Mouse (Mus musculus): ENCODE results near the gene Grip1. TPM values are rescaled to one million over a fixed set of nuclear protein-coding genes. Genes with fewer than 3 reads are reported as not detected.
A peak's percentile ranks its signal among the peaks of the same experiment; 100 is the strongest.
"Not testable (repeated sequence)": the region's sequence is repeated elsewhere in the genome, so short reads cannot be mapped to it uniquely, and the experiment has no call there.

Grip1 gene
- polyA plus RNA-seq, 1 experiment from 2014 or later = 9.8 TPM

- H3K36me3 ChIP-seq (ENCODE audit: control insufficient read depth, insufficient read depth, low read length) = peaks cover 6% of the 10 kb centered on the region; the same call in 1 of the 2 replicates
These were observed 641.5 kb downstream of the Grip1 start for GRCm38 (mm10) chr10:120095136-120095535.

DNA sequence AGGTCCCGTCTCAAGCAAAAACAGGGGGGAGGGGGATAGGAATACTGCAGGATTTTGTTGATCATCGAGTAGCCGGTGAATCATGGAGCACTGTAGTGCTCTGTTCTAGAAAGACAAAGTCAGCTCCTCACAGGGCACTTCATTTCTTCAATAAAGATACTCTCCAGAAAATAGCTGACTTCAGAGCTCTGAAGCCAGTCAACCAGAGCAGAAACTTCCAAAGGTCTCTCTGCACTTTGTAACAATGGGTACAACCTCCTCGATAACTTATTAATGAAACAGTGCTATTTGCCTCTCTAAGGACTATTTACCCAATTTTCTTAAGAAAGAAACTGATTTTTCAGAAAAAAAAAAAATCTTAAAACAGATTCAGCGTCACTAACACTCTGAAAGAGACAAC lies 642.1 kb downstream of the Grip1 start:
- Histone ChIP-seq H3K9ac (ENCODE audit: low read length) (no peak overlapping the region), H3K36me3 (ENCODE audit: control insufficient read depth, insufficient read depth, low read length) (peaks cover 6% of the 10 kb centered on the region; the same call in 1 of the 2 replicates), H3K4me1 (replicated peaks; ENCODE audit: control insufficient read depth, insufficient read depth, low read length) (no peaks in the 10 kb centered on the region), H3K4me3 (ENCODE audit: low read depth, low read length) (no peak overlapping the region), H3K9me3 (ENCODE audit: control insufficient read depth, low read length) (no peaks in the 10 kb centered on the region), H3K4me2 (ENCODE audit: low read depth, low read length, severe bottlenecking) (no peak overlapping the region), H3K27me3 (ENCODE audit: control insufficient read depth, insufficient read depth, low read length) (no peaks in the 10 kb centered on the region), H3K27ac (ENCODE audit: low read depth, low read length) (no peak overlapping the region)
- no peak for ATAC-seq (replicated peaks; ENCODE audit: low FRiP score)
- over 99% methylated on average over 5 of the region's 5 CpGs for WGBS
- DNase-seq (ENCODE audit: low spot score) = no peak

More at GRCm38 (mm10) chr10:120095136-120095535, 641.5 kb downstream of the Grip1 start:
- Histone ChIP-seq H3K9me3 (ENCODE audit: control insufficient read depth, low read length) (no peaks in the 10 kb centered on the region), H3K4me2 (ENCODE audit: low read depth, low read length, severe bottlenecking) (no peak overlapping the region), H3K9ac (ENCODE audit: low read length) (no peak overlapping the region), H3K4me3 (ENCODE audit: low read depth, low read length) (no peak overlapping the region), H3K4me1 (replicated peaks; ENCODE audit: control insufficient read depth, insufficient read depth, low read length) (no peaks in the 10 kb centered on the region), H3K27me3 (ENCODE audit: control insufficient read depth, insufficient read depth, low read length) (no peaks in the 10 kb centered on the region), H3K27ac (ENCODE audit: low read depth, low read length) (no peak overlapping the region)
- 91% methylated on average over 9 of the region's 9 CpGs for WGBS
- no peak for DNase-seq (ENCODE audit: low spot score)
- ATAC-seq (replicated peaks; ENCODE audit: low FRiP score) = no peak

- Histone ChIP-seq H3K27ac (ENCODE audit: low read depth, low read length) (no peak overlapping the region), H3K4me2 (ENCODE audit: low read depth, low read length, severe bottlenecking) (no peak overlapping the region), H3K9me3 (ENCODE audit: control insufficient read depth, low read length) (no peaks in the 10 kb centered on the region), H3K9ac (ENCODE audit: low read length) (no peak overlapping the region), H3K27me3 (ENCODE audit: control insufficient read depth, insufficient read depth, low read length) (no peaks in the 10 kb centered on the region), H3K36me3 (ENCODE audit: control insufficient read depth, insufficient read depth, low read length) (peaks cover 6% of the 10 kb centered on the region; the same call in 1 of the 2 replicates), H3K4me1 (replicated peaks; ENCODE audit: control insufficient read depth, insufficient read depth, low read length) (no peaks in the 10 kb centered on the region), H3K4me3 (ENCODE audit: low read depth, low read length) (no peak overlapping the region)
- DNase-seq (ENCODE audit: low spot score) (no peak), ATAC-seq (replicated peaks; ENCODE audit: low FRiP score) (no peak)
- 90% methylated on average over 5 of the region's 5 CpGs for WGBS
These were observed 643.9 kb downstream of the Grip1 start for GRCm38 (mm10) chr10:120097564-120097963.

DNA sequence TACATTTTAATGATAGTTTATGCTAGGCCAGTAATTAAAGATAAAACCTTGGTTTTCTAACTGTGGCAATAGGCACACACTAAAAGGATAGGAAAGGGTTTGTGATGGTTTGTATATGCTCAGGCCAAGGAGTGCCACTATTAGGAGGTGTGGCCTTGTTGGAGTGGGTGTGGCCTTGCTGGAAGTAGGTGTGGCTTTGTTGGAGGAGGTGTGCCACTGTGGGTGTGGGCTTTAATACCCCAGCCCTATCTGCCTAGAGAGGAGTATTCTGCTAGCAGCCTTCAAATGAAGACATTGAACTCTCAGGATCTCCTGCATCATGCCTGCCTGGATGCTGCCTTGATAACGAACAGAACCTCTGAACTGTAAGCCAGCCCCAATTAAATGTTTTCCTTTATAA lies 647.2 kb downstream of the Grip1 start:
- no peaks in the 10 kb centered on the region; the same call in 1 of the 2 replicates for H3K36me3 ChIP-seq (ENCODE audit: control insufficient read depth, insufficient read depth, low read length)
- DNase-seq (ENCODE audit: low spot score) = no peak
- 94% methylated on average over 1 of the region's 1 CpGs for WGBS
- no peaks in the 10 kb centered on the region for H3K4me1 ChIP-seq (replicated peaks; ENCODE audit: control insufficient read depth, insufficient read depth, low read length)
- H3K9me3 ChIP-seq (ENCODE audit: control insufficient read depth, low read length) = no peaks in the 10 kb centered on the region
- H3K4me3 ChIP-seq (ENCODE audit: low read depth, low read length) = no peak overlapping the region
- no peak for ATAC-seq (replicated peaks; ENCODE audit: low FRiP score)
- no peak overlapping the region for H3K9ac ChIP-seq (ENCODE audit: low read length)
- no peak overlapping the region for H3K27ac ChIP-seq (ENCODE audit: low read depth, low read length)
- no peaks in the 10 kb centered on the region for H3K27me3 ChIP-seq (ENCODE audit: control insufficient read depth, insufficient read depth, low read length)
- H3K4me2 ChIP-seq (ENCODE audit: low read depth, low read length, severe bottlenecking) = no peak overlapping the region

DNA sequence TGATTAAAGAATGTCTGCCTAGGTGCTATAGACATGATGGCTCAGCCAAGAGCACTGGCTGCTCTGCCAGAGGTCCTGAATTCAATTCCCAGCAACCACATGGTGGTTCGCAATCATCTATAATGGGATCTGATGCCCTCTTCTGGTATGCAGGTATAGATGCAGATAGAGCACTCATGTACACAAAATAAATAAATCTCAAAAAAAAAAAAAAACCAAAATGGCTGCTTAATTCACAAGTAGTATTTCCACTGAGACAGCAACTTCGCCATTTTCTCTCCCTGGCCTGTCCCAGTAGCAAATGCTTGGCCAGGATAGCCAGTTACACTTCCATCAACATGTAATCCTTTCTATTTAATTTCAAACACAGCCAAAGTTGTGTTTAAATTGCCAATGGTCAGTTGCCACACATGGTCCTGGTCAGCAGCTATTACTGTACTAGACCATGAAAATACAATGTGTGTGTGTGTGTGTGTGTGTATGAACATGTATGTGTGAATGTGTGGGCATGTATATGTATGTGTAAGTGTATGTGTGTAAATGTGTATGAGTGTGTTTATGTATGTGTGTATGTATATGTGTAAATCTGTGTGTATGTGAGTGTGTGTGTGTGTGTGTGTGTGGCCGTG lies 658.2 kb downstream of the Grip1 start:
- no peaks in the 10 kb centered on the region for H3K36me3 ChIP-seq (ENCODE audit: control insufficient read depth, insufficient read depth, low read length)
- H3K4me1 ChIP-seq (replicated peaks; ENCODE audit: control insufficient read depth, insufficient read depth, low read length) = no peaks in the 10 kb centered on the region
- H3K9me3 ChIP-seq (ENCODE audit: control insufficient read depth, low read length) = no peaks in the 10 kb centered on the region
- no peak overlapping the region; the same call in 1 of the 2 replicates for H3K9ac ChIP-seq (ENCODE audit: low read length)
- H3K27ac ChIP-seq (ENCODE audit: low read depth, low read length) = no peak overlapping the region
- no peak for DNase-seq (ENCODE audit: low spot score)
- H3K27me3 ChIP-seq (ENCODE audit: control insufficient read depth, insufficient read depth, low read length) = no peaks in the 10 kb centered on the region
- H3K4me3 ChIP-seq (ENCODE audit: low read depth, low read length) = peak overlapping the region; percentile 67
- WGBS = 81% methylated on average over 3 of the region's 3 CpGs
- ATAC-seq (replicated peaks; ENCODE audit: low FRiP score) = 0 out of 2 replicates have a peak, but pooled peaks have one; percentile 5
- H3K4me2 ChIP-seq (ENCODE audit: low read depth, low read length, severe bottlenecking) = peak overlapping the region; percentile 72

DNA sequence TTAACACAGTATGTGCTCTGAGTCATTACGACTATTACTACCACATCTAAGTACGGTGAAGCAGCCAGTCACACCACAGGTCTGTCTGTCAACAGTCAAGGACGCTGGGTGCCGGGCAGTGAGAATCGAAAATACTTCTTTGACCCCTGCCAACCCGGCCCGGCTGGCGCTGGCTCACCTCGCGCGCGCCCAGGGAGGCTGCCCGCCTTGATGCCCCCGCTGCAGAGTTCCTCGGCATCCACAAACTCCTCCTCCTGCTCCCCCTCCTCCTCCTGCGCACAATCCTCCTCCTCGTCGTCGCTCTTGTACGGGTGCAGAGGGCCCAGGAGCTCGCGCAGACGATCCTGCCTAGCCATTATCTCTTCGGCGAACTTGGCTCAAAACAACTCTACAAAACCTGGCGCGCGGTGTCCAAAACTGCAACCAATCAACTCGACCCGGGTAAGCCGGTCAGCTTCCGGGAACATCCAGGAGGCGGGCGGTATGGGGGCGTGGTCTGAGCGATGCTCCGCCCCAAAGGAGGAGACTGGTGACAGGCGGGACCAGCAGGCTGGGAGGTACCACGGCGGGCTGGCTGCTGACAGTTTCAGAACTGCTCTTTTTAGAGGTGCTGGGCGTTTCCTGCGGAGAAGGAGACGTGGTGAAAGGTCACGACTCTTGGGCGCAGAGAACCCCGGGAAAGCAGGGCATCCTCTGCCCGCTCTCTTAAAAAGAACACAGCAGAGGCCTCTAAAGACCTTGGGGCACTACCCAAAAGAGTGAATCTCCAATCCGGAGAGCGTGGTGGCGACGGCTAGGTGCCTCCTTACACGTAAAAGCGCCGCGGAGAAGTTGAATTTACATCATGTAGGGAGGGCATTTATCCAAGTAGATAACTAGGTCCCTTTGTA lies 659.1 kb downstream of the Grip1 start, which contains the start of gene Helb:
TSS of gene Helb (minus strand) at position 481 of the 890 bp plus-strand sequence.
- H3K27me3 ChIP-seq (ENCODE audit: control insufficient read depth, insufficient read depth, low read length) = no peaks in the 10 kb centered on the region
- H3K9ac ChIP-seq (ENCODE audit: low read length) = peak within 1 kb of the TSS; percentile 66
- H3K27ac ChIP-seq (ENCODE audit: low read depth, low read length) = peak within 1 kb of the TSS; percentile 66
- DNase-seq (ENCODE audit: low spot score) = peak; percentile 98
- ATAC-seq (replicated peaks; ENCODE audit: low FRiP score) = peak; percentile 99
- peak within 1 kb of the TSS; percentile 67 for H3K4me3 ChIP-seq (ENCODE audit: low read depth, low read length)
- peak within 1 kb of the TSS; percentile 72 for H3K4me2 ChIP-seq (ENCODE audit: low read depth, low read length, severe bottlenecking)
- no peaks in the 10 kb centered on the region for H3K36me3 ChIP-seq (ENCODE audit: control insufficient read depth, insufficient read depth, low read length)
- H3K4me1 ChIP-seq (replicated peaks; ENCODE audit: control insufficient read depth, insufficient read depth, low read length) = no peaks in the 10 kb centered on the region
- no peaks in the 10 kb centered on the region for H3K9me3 ChIP-seq (ENCODE audit: control insufficient read depth, low read length)
- WGBS = under 1% methylated on average over 55 of the region's 55 CpGs

DNA sequence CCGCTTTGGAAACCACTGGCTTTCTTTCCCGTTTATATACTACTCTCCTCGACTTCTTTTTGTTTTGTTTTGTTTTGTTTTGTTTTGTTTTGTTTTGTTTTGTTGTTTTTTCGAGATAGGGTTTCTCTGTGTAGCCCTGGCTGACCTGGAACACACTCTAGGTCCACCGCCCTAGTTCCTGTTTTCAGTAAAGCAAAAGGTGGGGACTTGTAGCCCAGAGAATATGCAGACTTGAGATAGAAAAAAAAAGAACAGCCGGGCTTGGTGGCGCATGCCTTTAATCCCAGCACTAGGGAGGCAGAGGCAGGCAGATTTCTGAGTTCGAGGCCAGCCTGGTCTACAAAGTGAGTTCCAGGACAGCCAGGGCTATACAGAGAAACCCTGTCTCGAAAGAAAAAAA lies 659.9 kb downstream of the Grip1 start:
- 68% methylated on average over 9 of the region's 9 CpGs for WGBS
- not testable (repeated sequence) for H3K27ac ChIP-seq (ENCODE audit: low read depth, low read length); DNase-seq (ENCODE audit: low spot score); H3K36me3 ChIP-seq (ENCODE audit: control insufficient read depth, insufficient read depth, low read length); H3K27me3 ChIP-seq (ENCODE audit: control insufficient read depth, insufficient read depth, low read length); ATAC-seq (replicated peaks; ENCODE audit: low FRiP score); H3K4me1 ChIP-seq (replicated peaks; ENCODE audit: control insufficient read depth, insufficient read depth, low read length); H3K9me3 ChIP-seq (ENCODE audit: control insufficient read depth, low read length); H3K9ac ChIP-seq (ENCODE audit: low read length)
- H3K4me2 ChIP-seq (ENCODE audit: low read depth, low read length, severe bottlenecking) = peak overlapping the region; percentile 72; the same call in 1 of the 2 replicates
- peak overlapping the region; percentile 67; the same call in 1 of the 2 replicates for H3K4me3 ChIP-seq (ENCODE audit: low read depth, low read length)

DNA sequence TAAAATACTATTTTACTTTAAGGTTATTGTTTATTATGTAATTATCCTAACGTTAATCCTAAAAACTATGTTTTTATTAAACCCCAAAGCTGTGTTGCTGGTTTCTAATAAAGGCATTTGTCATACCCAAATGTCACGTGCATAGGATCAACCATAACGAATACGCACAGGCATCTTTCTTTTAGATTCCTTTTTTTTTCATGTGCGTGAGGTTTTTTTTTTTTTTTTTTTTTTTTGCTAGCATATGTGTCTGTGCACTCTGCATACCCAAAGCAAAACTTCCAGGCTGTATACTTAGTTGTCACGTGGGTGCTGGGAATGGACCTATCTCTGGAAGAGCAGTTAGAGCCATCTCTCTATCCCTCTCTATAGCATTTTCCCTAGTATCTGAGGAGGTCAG lies 660.4 kb downstream of the Grip1 start:
- DNase-seq (ENCODE audit: low spot score) = no peak
- no peak overlapping the region for H3K27ac ChIP-seq (ENCODE audit: low read depth, low read length)
- H3K36me3 ChIP-seq (ENCODE audit: control insufficient read depth, insufficient read depth, low read length) = no peaks in the 10 kb centered on the region
- H3K4me3 ChIP-seq (ENCODE audit: low read depth, low read length) = no peak overlapping the region
- no peak overlapping the region for H3K4me2 ChIP-seq (ENCODE audit: low read depth, low read length, severe bottlenecking)
- ATAC-seq (replicated peaks; ENCODE audit: low FRiP score) = no peak
- WGBS = 70% methylated on average over 6 of the region's 6 CpGs
- H3K4me1 ChIP-seq (replicated peaks; ENCODE audit: control insufficient read depth, insufficient read depth, low read length) = no peaks in the 10 kb centered on the region
- no peaks in the 10 kb centered on the region for H3K9me3 ChIP-seq (ENCODE audit: control insufficient read depth, low read length)
- H3K9ac ChIP-seq (ENCODE audit: low read length) = no peak overlapping the region
- H3K27me3 ChIP-seq (ENCODE audit: control insufficient read depth, insufficient read depth, low read length) = no peaks in the 10 kb centered on the region
